Mouse (Mus musculus) induced T-regulatory cell, adult 2 months (primary cell): ENCODE results near the gene Gorasp2.

Experiments
- DNase-seq: peaks from one replicate; pipeline ENCODE4 v3.0.0-alpha.2; 2012; ENCODE audit warnings: low read depth

Gorasp2 gene

DNA sequence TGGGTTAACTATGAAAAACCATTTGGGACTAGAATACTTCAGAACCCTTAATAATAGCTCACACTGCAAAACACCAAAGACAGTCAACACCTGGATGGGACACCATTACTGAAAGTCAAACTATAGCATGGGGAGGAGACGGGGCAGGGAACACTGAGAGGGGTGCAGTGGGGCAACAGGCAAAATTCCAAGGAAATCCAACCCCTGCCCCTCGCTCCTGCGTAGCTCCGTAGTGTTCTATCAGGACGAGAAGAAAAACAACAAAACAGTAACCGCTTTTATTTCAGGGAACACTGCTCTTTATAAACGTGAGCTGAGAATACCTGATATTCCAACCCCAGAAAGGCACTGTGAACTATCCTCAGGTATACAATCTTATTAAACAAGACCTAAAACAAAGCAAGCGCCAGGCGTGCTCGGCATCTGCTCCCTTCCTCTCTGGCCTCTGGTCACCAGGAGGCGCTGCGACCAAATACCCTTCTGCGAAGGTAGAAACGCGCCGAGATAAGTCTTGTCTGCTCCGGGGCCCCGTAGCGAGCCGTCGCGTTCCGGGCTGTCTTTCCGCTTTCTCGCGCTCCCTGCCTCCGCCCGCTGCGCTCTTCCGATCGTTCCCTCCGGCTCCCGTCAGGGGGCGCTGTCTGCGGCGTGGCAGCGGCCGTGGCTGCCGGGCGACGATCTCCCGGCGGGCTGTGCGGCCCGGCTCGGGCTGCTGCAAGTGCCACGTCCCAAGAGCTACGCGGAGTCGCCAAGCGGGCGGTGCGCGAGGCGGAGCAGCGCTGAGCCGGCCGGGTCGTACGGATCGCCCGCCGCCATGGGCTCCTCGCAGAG is at the start of gene Gorasp2:
TSS of gene Gorasp2 (plus strand) at position 690 of the 828 bp plus-strand sequence.
- peak; percentile 98 for DNase-seq

- DNase-seq, result no peak
Observed at GRCm38 (mm10) chr2:70614745-70615351, 46.5 kb upstream of the Gorasp2 start.

GRCm38 (mm10) chr2:70616076-70616475 is 45.3 kb upstream of the Gorasp2 start:
- no peak for DNase-seq

DNA sequence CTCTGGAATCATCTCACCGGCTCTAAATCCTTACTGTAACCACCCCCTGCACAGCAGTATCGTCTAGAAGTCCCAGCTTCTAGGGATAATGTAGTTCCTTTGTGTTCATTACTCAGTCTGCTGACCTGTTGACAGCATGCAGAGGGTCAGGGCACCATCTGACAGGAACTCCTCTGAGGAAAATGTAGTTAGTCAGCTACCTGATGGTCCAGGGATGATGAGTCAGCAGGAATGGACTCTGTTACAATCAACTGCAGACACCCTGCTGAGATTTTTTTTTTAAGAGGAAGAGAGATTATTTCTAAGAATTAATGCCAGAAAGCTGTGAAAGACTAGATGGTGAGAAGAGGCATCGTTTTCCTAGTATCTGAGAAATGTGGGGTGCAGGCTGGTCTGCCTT is 44.8 kb upstream of the Gorasp2 start:
- no peak for DNase-seq

- peak; percentile 31 for DNase-seq
Observed at GRCm38 (mm10) chr2:70619232-70619835, 42.0 kb upstream of the Gorasp2 start.

DNA sequence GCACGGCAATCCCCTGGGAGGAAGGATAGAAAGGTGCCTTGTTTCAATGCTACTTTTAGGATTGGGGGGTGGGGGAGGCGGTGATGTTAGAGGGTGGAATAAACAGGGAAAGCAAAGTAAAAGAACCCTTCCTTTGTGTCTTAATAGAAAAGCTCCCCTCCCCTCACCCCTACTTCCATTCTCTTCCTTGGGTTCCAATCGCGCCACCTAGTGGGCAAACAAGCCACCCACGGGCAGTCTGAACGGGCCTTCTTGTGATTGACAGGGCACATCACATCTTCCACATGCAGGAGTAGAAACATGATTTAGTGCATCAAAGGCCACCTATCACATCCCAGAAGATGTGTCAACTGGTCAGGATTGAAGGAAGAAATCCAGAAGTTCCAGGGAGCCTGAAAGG is 41.2 kb upstream of the Gorasp2 start:
- DNase-seq, result peak; percentile 66

GRCm38 (mm10) chr2:70622244-70622643 is 39.1 kb upstream of the Gorasp2 start:
- no peak for DNase-seq

GRCm38 (mm10) chr2:70625761-70626160 is 35.6 kb upstream of the Gorasp2 start:
- no peak for DNase-seq

GRCm38 (mm10) chr2:70628397-70628796 is 33.0 kb upstream of the Gorasp2 start:
- DNase-seq, result peak; percentile 12

GRCm38 (mm10) chr2:70629339-70629761 is 32.0 kb upstream of the Gorasp2 start:
- no peak for DNase-seq

- no peak for DNase-seq
Observed at GRCm38 (mm10) chr2:70629921-70630320, 31.5 kb upstream of the Gorasp2 start.

DNA sequence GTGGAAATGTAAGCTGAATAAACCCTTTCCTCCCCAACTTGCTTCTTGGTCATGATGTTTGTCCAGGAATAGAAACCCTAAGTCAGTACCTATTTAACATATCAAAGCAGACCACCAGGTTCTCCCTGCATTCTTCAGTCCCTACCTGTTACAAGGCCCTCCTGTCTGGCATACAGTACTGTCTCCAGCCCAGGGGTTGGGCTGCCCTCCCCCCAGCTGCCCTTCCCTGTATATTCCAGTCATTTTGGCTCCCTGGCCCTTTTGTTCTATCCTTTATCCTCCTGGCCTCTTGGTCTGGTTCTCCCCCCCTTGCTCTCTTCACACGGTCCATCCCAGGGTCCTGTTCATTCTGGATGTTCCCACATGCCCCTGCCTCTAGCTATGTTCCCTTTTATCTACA is 30.1 kb upstream of the Gorasp2 start:
- no peak for DNase-seq

- no peak for DNase-seq
Observed at GRCm38 (mm10) chr2:70632412-70632811, 29.0 kb upstream of the Gorasp2 start.

DNA sequence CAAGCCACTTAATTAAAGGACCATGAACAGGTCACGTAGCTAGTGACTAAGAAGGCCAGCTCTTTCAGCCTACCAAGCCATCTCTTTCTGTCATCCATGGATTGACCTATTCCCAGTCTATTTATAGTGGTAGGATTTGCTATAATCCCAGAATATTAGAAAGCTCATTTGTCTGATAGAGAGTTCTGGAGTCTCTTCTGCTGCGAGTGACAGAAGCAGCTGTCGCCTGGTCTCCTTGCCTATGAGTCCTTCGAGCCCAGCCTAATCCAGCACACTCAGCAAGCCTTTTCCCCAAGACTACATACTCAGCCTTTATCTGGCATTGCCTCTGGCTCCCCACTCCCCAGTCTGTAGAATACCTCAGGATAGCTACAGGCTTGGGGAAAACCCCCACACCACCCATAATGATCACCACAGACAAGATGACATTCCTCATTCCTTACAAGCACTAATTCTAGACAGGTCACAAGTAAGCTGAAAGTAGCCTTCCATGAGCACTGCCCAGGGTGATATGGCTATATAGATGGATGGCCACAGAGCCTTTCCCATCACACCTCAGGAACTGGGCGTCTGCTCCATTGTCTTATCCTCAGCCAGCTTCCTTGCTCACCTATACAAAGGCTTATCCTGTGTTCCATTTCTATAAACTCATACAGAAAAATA is 27.2 kb upstream of the Gorasp2 start:
- DNase-seq, result no peak

DNA sequence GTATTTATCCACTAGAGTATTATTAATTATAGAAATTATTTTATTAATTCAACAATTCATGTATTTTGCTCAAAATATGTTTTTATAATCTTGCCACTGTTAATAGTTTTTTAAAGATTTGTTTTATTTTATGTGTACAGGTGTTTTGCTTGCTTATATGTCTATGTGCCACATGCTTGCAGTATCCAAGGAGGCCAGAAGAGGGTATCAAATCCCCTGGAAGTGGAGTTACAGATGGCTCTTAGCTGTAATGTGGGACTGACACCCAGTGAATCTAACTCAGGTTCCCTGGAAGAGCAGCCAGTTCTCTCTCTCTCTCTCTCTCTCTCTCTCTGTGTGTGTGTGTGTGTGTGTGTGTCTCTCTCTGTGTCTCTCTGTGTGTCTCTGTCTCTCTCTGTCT is 20.4 kb upstream of the Gorasp2 start:
- DNase-seq, result peak; percentile 16

GRCm38 (mm10) chr2:70642971-70643565 is 18.3 kb upstream of the Gorasp2 start:
- no peak for DNase-seq

DNA sequence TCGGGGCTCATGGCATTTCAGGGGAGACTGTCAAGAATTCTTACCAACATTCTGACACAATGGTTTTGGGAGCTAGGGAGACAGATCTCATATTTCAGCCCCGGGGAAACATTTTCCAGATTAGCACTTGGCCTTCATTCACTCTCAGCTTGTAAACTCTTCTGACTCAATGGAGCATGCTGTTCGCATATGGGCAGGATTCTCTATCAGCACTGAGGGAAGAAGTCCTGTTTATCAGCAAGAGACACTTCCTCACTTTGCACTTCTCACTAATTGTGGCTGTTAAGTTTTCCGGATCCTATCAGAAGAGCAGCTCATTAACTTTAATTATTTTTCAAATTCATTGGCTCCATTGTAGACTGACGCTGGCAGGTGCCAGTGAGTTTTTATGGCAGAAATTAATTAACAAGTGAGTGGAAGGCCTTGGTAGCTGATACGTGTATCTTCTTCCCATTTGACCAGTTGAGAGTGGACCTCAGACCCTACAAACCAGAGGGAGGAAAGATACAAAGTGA is 16.1 kb upstream of the Gorasp2 start:
- DNase-seq, result no peak

- no peak for DNase-seq
Observed at GRCm38 (mm10) chr2:70647681-70648080, 13.7 kb upstream of the Gorasp2 start.

- no peak for DNase-seq
Observed at GRCm38 (mm10) chr2:70648271-70648670, 13.1 kb upstream of the Gorasp2 start.

DNA sequence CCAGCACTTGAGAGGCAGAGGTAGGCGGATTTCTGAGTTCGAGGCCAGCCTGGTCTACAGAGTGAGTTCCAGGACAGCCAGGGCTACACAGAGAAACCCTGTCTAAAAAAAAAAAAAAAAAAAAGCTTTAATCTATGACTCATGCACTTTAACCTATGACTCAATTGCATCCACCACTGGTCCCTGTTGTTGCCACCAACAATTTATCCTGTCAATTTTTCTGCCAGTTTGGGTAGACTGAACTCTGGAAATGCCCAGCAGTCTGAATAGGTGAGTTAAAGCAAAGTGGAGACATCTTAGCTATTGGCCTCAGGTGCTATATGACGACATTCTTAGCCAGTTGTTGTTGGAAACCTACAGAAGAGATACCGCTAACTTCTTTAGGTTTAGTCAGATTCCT is 11.9 kb upstream of the Gorasp2 start:
- DNase-seq, result no peak

- DNase-seq, result no peak
Observed at GRCm38 (mm10) chr2:70651820-70652219, 9.6 kb upstream of the Gorasp2 start.

GRCm38 (mm10) chr2:70657083-70657482 is 4.3 kb upstream of the Gorasp2 start:
- no peak for DNase-seq
